Mouse (Mus musculus): ENCODE data around the gene Gm10840.
"Not testable (repeated sequence)": the region's sequence is repeated elsewhere in the genome, so short reads cannot be mapped to it uniquely, and the experiment has no call there.

Gm10840 gene

DNA sequence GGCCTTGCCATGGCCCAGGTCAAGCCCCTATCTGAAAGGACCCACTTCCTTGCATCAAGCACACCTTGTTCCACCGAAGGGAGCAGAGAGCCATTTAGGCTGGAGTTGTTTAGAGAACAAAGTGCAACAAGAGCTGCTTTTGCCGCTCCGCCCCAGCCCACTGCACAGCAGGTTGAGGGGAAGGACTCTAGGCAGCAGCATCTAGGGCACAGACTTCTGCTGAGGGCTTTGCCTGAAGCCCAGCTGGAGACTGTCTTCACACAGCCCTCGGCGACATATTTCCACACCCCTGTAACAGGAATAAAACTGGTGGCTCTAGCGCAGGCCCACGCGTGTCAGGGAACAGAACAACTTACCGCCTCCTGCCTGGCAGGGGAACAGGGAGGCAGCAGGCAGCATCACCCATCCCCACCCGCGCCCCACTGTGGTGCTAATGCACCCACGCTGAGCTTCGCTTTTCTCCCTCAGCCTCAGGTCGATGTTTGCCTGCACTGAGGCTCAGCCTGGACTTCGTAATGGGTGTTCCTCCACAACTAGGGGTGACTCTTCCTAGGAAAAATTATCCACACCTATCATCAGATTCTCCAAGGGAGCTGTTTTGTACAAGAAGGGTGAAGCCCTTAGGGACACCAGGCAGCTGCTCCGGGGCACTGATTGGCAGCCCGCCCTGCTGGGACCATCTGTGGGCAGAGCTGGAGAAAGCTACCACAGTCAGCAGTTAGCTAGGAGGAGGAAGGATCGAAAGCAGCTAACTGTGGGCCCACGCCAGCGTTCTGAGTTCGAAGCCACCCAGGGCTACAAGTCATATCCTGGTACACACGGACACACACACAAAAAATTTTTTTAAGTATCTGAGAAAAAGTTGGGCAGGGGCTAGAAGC, at the start of gene Gm10840, which contains the start of gene Limd2:
TSS of gene Gm10840 (plus strand) at position 10 of the 881 bp plus-strand sequence.
TSS of gene Limd2 (minus strand) at position 20 of the 881 bp plus-strand sequence.
- DNase-seq (ENCODE audit: low spot score in 2 of 2) = peak in 1 of 2 experiments; percentile 20

DNA sequence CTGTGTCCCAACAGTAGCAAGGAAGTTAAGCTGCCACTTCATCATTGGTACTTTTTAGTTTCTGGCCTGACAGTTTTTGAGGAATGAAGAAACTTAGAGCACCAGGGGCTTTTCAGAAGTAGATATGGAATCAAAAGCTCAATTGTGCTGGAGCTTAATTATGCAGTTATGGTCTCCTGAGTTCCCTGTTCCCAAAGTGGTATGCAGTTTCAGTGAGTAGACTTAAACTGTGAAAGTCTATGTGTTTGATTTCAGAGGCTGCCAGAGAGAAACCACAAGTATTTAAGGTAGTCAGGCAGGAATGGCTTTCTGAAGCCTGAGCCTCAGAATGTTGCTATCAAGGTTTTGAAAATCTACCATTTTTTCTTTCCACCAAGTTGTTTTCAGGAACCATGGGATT, 49.0 kb upstream of the Gm10840 start:
- DNase-seq (ENCODE audit: low spot score in 2 of 2) = no peak

DNA sequence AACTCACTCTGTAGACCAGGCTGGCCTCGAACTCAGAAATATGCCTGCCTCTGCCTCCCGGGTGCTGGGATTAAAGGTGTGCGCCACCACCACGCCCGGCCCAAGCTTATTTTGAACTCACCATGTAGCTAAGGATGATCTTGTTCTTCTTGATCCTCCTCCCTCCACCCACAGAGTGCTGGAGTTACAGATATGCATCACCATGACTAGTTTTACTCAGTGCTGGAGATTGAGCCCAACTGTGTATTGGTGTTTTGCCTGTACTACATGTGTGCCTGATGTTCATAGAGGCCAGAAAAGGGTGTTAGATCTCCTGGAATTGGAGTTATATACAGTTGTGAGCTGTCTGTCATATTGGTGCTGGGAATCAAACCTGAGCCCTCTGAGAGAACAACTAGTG, 38.4 kb upstream of the Gm10840 start:
- DNase-seq (ENCODE audit: low spot score in 2 of 2) = no peak

DNA sequence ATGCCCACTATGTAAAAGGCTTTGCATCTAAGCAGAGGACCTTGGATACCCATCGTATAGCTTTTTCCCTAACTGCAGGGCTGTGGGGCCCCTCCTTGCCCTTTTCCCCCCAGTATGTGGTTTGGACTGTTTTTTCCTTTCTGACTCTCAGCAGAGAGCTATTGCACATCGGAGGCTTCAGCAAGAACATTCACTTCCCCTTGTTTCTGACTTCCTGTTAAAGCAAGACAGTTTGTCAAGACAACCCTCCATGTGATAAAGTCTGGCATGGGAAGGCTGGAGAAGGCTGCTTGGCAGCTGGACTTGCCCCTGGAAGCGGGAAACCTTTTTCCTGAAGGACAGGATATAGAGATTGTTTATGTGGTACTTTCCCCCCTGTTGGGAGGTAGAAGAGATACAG, 37.9 kb upstream of the Gm10840 start:
- DNase-seq (ENCODE audit: low spot score in 2 of 2) = no peak

DNA sequence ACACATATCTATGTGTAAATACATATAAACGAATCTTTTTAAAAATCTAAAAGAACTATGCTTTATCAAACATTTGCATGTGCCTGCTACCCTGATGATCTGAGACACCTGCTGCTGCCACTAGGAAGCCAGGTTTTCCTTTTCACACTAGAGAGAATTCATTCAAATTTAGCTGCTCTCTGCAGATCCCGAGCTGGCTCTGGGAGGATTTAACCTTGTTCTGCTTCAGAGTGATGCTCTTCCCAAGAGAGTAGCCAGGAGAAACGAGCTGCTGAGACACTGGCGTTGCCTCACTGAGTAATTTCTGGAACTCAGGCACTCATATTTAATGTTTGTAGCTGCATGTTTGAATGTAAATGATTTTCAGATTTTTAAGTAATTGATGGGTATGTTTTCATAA, 35.9 kb upstream of the Gm10840 start:
- DNase-seq (ENCODE audit: low spot score in 2 of 2) = no peak

DNA sequence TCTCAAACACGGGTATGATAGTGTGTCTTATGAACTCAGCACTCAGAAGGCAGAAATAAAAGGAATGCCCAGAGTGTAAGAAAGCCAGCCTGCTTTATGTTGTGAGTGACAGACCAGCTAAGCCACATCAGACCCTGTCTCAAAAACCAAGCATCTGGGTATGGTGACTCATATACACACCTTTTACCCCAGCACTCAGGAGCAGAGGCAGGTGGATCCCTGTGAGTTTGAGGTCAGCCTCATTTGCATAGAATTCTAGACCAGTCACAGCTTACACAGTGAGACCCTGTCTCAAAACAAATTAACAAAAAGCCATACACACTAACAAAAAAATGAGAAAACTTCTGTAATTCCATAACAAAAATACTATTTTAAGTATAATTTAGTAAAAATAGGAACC, 34.8 kb upstream of the Gm10840 start:
- no peak for DNase-seq (ENCODE audit: low spot score in 2 of 2)

DNA sequence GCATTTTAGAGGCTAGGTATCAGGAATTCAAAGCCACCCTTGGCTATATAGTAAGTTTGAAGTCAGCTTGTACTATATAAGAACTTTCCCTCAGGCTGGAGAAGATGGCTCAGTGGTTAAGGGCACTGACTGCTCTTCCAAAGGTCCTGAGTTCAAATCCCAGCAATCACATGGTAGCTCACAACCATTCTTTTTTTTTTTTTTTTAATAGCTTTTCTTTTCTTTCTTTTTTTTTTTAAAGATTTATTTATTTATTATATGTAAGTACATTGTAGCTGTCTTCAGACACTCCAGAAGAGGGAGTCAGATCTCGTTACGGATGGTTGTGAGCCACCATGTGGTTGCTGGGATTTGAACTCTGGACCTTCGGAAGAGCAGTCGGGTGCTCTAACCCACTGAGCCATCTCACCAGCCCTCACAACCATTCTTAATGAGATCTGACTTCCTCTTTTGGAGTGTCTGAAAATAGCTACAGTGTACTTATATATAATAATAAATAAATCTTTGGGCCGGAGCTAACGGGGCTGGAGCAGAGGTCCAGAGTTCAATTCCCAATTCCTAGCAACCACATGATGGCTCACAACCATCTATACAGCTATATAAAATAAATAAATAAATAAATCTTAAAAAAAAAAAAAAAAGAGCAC, 33.8 kb upstream of the Gm10840 start:
- DNase-seq (ENCODE audit: low spot score in 2 of 2) = not testable (repeated sequence)

DNA sequence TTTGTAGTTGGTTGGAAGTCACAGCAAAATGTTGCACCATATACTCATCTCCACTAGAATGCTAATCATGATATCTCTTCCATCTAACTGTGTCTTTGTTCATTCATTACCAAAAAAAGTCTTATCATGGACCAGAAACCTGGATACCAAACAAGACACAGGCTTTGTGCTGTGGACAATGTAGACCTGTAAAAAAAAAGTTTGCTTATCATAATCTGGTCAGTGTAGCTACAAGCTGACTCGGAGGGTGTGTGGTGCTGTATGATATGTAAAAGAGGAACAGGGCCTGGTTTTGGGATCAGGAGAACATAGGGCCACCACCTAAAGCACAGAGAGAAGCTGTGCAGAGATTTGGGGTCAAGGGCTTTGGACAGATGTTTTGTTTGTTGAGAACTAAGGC, 31.2 kb upstream of the Gm10840 start:
- DNase-seq (ENCODE audit: low spot score in 2 of 2) = no peak

DNA sequence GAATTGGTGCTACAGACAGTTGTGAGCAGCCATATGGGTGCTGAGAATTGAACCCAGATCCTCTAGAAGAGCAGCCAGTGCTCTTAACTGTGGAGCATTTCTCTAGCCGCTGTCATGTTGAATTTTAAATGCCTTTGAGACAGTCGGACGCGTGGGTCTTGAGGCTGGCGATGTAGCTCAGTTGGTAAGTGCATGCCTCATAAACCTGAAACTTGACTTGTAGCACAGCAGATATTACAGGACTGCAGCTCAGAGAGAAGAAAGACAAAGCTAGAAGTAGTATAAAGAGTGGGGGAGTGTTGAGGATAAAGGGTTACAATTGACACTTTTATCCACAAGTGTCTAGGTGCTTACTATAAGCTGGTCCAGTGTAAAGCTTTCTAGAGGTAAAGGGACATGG, 28.1 kb upstream of the Gm10840 start:
- DNase-seq (ENCODE audit: low spot score in 2 of 2) = no peak

DNA sequence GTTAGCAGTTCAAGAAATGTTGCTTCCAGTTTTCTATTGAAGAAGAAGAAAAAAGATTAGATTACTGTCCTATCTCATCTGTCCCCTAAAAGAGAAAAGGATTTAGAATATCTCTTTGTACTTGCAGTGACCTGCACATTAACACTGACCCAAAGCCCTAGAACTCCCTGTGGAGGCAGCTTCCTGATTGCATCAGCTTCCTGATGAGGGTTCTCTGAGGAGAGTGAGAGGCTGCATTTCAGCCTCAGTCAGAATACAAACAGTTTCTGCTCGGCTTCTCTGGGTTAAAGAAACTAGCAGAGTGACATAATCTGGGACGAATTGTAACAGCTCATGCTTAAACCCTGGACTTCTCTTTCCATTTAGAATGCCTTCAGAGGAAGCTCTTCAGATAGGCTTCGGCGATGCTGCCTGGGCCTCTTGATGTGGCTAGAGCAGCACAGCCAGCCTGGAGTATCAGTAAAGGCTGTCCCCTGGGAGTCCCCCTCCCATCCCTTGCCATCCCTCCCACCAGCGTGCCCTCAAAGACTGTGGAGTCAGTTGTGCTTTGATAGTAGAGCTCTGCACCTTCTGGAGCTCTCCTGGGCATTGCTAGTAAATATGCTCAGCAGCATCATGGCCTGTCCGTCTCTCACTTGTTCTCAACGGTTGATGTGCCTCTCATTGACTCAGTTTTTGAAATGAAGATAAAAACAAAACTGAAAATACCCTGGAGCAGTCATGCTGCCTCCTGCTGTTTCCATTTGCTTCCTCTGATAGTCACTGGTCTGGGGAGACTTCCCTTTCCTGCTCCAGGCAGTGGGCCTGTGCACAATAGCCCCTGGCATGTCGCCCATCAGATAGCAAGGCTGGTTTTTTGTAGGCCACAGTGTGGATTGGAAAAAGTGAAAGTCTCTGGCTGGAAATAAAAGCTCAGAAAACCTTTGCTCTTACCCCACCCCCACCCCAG, 25.8 kb upstream of the Gm10840 start:
- peak; percentile 66 to 87 for DNase-seq (ENCODE audit: low spot score in 2 of 2)

DNA sequence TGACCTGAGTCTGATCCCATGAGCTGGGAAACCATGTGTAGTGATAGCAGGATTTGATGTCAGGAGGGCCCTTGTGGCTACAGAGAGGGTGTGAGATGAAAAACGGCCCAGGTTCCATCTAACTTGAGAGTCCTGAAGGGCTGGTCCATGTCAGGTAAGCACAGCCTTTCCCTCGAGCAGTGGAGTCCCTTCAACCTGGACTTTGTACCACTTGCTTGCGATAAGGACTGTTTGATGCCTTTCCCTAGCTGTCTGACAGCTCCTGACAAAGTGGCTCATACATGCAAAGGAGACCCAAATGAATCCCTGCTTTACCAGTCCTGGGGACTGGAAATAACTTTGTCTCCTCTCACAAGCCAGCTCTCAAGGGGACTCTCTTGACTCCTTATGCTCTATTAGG, 9.4 kb upstream of the Gm10840 start:
- no peak for DNase-seq (ENCODE audit: low spot score in 2 of 2)

DNA sequence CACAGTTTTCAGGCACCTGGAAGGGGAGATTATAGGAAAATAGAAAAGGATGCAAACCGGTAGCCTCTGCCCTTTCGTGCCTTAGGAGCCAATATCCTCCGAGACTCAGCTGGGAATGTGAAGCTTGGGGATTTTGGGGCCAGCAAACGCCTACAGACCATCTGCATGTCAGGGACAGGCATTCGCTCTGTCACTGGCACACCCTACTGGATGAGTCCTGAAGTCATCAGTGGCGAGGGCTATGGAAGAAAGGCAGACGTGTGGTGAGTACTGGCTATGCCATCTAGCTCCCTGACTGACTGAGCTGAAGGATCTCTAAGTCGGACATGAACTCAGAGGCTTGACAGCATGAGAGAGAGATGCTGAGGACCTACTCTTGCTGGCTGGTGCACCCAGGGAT, 8.5 kb upstream of the Gm10840 start:
- DNase-seq (ENCODE audit: low spot score in 2 of 2) = no peak

DNA sequence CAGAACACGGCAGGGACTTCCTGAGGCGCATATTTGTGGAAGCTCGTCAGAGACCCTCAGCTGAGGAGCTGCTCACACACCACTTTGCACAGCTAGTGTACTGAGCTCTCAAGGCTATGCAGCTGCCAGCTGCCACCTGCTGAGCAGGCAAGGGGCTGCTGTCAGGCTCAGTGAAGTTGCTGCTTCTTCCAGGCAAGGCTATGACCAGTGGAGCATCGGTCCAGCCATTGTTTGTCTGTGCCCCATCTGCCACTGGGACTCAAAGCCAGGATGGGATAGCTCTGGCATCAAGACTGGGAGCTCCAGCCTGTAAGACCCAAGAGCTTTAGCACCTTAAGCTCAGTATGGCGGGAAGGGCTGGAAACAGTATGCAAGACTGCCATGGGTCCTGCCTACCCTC, 6.6 kb upstream of the Gm10840 start:
- DNase-seq (ENCODE audit: low spot score in 2 of 2) = no peak

DNA sequence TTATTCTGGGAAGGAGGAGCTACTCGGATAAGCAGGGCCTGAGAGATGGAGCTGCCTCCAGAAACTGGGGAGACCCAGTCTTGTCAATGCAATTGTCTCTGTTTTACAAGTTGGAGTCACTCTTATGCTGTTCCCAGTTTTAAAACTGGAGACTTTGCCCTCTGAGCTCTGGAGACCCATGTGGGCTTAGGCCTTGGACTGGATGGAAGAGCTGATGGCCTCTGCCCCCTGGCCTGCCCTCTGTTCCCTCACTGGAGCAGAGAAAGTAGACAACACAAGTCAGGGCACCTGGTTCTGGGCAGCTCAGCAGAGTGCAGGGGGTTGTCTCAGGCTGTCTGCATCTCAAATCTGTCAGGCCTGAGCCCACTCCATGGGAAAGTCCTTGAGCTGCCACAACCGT, 5.9 kb upstream of the Gm10840 start:
- no peak for DNase-seq (ENCODE audit: low spot score in 2 of 2)

DNA sequence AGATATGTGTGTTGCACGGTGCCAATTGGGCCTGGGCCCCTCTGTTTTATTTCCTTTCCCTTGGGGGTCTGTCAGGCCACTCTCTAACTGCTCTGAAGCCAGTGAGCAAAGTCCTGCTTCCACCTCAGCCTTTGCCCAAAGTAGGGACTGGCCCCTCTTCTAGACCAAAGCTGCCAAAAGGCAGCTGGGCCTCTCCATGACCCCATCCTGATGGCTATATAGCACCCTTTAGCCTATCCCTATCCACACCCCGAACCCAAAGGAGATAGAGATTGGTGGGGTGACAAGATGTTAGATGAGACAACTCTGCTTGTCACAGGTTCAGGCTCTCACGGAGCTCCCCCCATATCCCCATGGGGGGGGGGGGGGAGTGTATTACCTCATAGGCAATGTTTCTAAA, 4.9 kb upstream of the Gm10840 start:
- DNase-seq (ENCODE audit: low spot score in 2 of 2) = no peak

DNA sequence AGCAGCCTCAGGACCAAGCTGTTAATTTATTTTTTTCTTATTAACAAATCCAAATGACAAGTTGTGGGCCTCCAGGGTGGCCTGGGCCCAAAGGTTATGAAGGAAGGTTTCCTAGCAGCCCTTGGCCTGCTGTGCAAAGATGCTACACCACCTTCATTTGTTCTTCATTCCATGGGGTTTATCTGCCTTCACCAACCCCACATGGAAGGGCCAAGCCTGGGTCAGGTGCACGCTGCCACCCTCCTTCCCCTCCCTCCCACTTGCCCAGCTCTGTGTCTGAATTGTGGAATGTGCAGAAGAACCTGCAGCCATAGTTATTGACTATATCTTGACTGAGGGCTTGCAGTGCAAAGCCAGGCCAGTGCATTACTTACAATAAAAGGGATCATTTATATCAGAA, 4.4 kb upstream of the Gm10840 start:
- DNase-seq (ENCODE audit: low spot score in 2 of 2) = no peak

DNA sequence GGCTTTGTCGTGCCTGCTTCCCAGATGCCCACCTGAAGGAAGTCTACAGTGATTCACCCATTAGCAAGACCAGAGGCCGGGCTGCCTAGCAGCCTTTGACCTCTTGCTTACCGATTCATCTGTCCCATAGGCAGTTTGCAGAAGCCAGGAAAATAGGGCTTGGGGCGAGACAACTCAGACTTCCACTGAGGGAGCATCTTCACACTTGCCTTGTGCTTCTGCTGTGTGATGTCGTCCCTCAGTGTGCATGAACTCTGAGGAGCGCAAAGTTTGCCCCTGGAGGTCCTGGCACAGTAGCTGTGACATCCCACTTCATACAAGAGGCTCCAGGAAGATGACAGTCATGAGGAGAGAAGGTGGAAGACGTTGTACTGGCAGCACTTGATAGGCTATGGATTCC, 3.5 kb upstream of the Gm10840 start:
- DNase-seq (ENCODE audit: low spot score in 2 of 2) = no peak

DNA sequence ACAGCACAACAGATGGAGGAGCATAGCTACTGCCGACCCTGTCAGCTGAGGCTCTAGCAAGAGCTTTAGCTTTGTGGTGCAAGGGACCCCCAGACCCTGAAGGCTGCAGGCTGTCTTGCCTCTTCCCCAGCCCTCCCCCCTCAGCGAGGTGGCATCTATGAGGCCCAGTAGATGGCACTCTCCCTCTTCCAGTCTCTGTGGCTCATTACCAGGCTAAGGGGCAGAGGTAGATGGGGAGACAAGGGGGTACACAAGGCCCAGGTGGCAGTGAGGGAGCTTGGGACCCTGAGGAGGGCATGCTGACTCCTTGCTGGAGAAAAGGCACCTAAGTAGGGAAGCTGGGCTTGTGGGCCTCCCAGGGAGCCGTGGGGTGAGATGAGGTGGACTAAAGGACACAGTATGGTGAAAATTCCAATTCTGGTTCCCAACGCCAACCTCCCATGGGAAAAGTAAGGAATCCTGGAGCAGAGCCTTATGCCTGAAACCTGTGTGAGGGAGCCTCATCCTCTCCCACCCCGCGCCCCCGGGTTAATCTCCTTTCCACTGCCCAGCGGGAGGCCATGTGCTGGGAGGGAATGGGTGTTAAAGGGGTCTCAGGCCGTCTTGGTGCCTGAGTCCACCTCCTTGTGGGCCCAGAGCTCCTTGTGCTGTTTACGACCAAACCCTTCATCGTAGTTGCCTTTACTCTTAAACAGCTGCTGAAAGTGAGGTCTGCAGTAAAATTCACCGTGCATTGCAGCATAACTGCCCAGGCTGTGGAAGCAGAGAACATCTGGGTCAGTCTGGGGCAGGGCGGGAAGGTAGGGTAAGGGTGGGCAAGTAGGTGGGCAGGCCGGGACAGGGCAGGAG, 2.3 kb upstream of the Gm10840 start:
- DNase-seq (ENCODE audit: low spot score in 2 of 2) = no peak

DNA sequence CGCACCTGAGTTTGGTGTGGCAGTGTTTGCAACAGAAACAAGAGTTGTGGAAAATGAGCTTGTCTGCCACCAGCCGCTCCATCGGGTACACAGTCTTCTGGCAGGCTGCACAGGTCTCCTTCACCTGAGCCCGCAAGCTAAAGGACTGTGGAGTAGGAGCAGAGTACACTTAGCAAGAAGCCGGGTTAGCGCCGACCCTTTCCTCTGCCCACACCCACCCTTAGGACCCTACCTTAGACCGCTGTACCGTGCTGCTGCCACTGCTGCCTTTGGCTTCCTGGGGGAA, 1.8 kb upstream of the Gm10840 start:
- DNase-seq (ENCODE audit: low spot score in 2 of 2) = no peak

DNA sequence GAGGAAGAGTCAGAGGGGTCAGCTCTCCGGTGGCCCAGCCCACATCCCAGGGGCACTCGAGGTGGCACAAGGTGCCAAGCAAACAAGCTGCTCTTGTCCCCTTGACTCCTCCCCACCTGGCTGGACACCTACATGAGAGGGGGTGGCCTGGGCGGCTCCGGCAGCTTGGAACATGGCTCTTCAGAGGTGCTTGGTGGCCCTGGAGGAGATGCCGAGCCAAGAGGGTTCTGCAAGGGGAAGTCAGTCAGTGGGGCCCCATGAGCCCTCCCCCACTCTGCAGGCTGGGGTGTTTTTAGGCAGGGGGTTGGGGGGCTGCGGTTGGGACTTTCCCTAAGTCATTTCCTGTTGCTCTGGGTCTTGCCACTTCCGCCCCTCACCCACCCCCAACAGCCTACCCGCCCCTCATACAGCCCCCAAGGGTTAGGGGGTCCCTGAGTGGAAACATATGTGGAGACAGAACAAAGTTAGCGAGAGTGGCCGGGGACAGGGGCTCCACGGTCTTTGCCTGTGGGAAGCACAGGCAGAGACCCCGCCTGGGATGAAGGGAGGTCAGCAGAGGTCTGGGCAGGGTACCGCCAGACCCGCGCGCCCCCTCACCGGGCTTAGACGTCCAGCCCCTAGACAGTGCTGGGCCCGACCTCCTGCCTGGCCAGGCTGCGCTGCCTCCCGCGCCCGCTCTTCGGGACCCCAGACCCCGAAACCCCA, 1.3 kb upstream of the Gm10840 start:
- no peak for DNase-seq (ENCODE audit: low spot score in 2 of 2)

Data from urinary bladder, postnatal 36 days (tissue).